Mouse (Mus musculus): ENCODE results near the gene Tkfc.

The Tkfc gene

DNA sequence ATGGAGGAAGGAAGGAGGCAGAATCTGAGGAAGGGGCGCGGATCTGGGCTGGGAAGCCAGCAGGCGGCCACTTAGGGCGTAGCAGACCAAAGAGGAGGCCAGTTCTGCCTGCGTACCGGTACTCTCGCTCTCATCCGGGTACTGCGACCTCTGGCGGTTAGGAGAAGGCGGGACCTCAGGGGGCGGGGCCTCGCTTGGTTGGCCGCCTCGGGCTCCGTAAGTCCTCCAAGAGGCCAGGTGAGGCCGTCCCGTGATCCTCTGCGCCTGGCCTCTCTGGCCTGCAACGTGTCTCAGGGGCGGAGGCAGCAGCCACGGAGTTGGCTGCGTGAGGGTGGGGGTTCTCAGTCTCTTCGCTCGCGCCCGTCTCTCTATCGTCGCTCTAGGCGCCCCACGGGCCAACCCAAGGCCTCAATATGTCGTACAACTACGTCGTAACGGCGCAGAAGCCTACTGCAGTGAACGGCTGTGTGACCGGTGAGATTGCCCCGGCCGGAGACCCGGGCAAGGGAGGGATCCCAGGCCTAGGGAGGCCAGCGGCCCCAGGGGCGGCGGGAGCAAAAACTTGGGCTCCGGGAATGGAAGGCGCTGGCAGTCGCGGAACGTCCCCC, at the start of gene Tkfc, which contains the start of gene Ddb1:
TSS of gene Tkfc (minus strand) at position 362 of the 608 bp plus-strand sequence.
TSS of gene Ddb1 (plus strand) at position 35 of the 608 bp plus-strand sequence.
- peak; percentile 100 for DNase-seq

DNA sequence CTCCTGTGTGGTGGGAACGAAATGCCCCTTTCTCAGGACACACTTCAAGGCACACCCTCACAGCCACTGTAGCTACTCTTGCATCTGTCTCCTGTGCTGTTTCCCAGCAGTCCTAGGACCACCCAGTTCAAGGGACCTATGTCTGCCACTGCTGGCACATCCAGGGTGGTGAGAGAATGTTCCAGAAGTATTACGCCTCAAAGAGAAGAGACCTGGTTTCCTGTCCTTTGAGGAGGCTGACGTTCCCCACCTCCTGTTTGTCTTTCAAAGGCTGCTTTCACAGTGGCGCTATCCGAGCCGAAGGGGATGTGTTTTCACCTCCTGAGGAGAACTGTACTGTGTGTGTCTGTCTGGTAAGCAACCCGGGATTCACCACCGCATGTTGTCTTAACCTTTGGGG, 42.7 kb upstream of the Tkfc start:
- DNase-seq = no peak

DNA sequence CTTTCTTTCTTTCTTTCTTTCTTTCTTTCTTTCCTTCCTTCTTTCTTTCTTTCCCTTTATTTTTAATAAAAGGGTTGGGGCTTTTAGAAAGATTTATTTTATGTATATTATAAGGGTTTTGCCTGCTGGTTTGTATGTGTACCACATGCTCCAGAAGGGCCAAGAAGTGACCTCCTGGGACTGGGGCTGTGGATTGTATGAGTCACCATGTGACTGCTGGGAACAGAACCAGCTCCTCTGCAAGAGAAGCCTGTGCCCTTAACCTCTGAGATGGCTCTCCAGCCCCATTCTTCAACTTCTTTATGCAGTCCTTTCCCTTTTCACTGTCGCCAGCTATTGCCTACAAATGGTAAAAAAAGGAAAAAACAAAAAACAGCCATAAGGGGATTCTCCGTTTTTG, 40.2 kb upstream of the Tkfc start:
- no peak for DNase-seq

DNA sequence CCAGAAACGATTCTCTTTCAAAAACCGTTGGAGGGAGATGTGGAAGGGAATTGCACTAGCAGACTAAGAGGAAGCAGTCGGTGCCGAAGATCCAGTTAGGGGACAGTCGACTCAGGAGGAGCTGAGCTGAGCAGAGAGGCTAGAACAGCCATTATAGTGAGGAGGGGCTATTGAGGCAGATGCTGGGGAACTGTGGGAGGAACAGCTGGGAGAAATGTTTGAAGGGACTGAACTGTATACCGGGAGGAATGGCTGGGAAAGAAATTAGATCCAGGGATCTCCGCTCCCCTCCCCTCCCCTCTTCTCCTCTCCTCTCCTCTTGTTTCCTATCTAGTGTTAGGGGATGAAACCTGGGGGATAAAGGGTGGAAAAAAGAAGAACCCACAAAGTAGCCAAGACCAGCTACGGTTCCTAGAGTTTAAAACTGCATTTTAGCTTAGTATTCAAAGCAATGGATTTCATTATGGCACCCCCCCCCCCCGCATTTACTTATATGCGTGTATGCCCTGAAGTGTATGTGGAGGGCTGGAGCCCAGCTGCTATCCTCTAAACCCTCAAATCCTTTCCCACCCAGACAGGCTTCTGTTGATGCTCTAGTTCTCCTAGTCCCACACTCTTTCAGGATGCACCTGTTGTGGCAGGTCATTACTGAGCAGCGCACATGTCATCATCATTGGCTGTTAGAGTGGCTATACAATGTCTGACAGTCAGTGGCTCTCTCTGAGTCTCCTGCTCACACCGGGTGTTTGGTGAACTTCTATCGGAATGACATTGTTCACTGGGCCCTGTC, 35.3 kb upstream of the Tkfc start:
- no peak for DNase-seq

DNA sequence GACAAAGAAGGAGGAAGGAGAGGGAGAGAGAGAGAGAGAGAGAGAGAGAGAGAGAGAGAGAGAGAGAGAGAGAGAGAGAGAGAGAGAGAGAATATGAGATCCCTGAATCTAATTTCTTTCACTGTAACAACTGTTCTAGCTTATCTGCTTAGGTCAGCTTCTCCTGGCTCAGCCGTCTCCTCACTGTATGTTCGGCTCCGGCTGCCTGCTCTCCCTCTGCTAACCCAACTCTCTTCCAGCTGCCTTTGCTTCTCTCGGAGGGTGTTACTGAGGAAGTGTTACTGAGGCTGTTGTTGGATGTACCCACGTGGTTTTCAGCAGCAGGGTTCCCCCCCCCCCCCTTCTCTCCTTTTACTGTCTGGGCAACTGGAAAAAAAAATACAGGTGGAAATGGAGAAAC, 34.6 kb upstream of the Tkfc start:
- DNase-seq = no peak

DNA sequence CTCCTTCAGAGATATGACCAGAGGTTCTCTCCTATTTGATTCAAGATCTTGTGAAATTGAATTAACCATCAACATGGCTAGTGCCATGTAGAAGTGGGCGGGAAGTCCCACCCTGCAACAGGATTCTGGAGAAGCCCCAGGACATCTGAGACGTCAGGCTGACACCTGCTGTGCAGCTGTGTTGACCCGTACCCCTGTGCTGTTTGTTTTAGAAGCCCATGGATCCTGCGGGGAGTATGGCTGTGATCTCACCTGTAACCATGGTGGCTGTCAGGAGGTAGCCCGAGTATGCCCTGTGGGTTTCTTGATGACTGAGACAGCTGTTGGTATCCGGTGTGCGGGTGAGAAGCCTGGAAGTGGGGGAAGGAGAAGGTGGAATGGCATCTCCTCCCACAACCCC, 32.4 kb upstream of the Tkfc start:
- DNase-seq = no peak

DNA sequence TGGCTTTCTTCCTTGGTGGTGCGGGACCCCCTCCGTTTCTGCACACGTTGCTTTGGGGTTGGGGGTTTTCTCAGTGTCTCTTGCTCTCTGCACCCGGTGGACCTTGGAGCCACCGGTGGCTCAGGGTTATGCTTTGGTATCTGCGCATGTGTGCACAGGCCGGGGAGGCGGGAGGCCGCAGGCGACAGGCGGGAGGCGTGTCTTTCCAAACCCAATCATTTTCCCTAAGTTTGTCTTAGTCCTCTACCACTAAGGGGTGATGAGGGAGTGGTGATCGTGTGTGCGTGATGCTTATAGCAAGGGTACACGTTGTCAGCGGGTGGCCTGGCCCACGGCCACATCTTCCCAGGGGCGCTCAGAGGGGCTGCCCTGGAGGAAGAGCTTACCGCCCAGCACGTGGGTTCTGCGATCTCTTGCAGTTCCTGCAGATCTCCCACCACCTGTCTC, 29.4 kb upstream of the Tkfc start:
- peak; percentile 72 to 74 for DNase-seq

DNA sequence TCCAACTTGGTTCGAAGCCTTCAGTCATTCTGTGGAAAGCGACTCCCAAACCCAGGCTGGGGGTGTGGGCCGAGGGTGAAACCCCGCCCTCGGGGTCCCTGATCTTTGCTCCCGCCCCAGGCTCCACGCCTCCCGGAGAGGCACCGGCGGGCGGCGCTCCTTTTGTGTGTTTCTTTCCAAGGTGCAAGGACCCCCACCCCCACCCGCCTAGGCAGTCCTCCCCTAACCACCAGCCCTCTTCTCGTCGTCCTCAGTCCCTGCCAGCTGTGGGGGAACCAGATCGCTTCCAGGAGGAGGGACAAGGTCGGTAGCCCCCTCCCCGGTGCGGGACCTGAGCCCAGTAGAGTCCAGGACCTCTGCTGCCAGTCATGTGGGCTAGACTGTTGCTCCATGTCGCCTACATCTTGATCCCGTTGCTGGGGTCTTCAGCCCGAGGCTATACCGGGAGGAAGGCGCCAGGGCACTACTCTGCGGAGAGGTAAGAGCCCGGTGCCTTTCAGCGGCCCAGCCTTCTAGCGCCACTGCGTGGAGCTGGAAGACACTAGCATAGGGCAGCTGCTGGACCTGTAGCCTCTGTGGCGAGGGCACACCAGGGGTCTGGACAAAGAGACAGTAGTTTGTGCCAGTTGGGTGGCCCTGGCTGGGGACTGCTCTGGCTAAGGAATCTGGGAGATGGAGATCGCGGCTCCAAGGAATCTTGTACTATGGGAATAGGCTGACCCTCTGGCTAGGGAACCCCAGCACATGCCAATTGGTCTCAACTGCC, 28.8 kb upstream of the Tkfc start, which contains the start of gene Vwce:
TSS of gene Vwce (plus strand) at position 108 of the 766 bp plus-strand sequence.
- DNase-seq = peak; percentile 69 to 71

DNA sequence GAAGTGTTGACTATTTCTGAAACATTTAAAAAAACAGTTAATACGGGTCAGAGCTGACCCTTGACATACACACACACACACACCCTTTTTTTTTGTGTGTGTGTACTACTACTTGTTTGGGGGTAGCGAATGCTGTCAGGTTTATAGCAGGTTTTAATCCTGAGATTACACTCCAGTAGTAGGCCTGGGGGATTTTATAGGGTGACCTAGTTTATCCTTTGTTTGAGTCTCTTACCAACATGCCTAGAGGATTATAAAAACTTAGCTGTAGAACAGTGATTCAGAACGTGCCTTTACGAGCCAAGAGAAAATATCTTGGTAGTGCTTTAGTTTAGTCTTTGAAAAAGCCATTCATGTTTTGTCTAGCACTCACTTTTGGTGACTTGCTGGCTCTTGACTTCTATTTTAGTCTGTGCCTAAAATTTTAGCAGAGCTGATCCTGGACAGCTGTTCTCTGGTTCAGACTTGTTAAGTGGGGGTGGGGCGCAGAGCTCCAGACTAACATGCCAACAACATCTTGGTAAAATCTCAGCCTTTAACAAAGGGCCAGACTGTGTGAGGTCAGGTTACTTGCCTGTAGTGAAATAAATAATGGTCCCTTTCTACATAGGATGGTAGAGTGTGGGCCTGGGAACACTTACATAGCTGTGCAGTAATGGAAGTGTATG, 3.3 kb upstream of the Tkfc start:
- DNase-seq = no peak

DNA sequence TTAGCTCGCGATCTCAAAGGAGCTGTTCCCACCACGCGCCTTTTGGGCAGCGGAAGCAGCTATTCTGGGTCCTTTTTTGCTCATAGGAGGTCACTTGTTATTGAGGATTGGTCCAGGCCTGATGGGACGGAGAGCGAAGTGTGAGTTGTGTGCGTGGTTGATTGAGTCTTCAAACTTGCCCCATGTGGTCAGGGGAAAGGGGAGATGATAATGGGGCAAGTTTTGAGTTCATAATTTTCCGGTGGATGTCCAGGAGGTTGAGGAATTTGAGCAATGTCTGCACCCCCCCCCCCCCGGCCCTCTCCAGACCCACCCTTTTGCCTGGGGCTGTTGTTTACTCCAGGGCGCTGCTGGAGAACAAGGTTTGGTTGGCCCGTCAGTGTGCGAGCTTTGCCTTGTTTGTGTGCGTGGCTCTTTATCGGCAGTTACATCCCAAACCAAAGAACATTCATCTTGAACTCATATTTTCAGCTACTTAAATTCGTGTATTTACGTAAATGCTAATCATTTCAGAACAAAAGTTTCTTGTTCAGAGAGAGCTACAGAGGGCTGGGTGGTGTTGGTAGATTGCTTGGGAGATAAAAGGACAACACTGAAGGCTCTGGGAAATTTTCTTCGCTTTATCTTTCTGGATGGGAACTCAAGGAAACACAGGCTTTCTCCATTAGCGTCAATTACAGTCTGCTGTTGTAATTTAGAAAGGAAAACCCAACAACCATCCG, 608 bp upstream of the Tkfc start:
- DNase-seq = peak in 1 of 2 experiments; percentile 22

DNA sequence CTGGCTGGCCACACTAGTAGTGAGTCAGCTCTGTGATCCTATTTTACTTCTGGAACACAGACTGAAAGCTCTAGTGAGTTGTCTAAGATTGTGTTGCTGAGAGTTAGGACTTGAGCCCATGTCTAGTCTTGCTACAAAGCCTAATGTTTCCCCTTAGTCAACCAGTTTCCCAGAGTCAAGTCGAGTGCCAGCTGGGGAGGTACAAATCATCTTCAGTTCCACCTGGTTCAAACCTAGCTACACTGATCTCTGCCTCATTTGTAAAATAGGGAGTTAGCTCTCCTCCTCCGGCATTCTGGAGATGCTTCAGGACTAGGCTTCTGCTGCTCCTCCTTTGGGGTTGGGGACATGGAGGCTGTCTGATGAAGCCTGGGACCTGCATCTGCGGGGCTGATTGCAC, 920 bp downstream of the Tkfc start:
- DNase-seq = no peak

DNA sequence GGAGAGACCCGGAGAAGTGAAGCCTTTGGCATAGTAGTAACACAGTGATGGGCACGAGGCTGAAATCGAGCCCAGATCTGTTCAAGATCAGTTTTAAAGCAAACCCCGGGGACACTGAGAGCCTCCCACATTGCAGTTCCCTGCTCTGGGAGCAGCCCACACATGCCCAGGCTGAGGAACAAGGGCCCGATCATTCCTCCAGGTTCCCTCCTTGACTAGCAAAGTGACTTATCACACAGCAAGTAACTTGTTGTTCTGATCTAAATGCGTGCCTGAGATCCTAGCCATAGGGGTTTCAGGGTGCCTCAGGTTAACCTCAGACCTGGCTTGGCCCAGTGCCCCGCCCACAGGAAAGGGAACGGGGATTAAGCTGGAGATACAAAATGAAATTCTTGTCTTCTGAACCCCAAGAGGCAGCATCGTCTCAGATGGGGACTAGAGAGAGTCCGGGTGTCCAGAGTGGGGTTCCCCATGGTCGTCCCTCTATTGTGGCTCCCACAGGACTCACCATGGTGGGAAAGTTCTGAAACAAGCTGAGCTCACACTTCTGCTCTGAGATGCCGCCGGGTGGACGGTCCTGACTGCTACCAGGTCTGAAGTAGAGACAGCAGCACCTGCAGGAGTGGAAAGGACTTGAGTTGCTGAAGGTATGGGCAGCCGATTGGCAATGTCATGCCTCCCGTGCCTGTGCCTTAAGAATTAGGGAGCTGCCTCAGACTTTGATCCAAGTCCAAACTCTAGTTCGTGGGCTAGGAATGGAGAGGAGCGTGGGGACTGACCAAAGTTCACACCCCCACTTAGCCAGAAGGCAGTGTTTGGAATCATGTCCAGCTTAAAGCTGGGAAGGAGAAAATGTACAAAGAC, 1.6 kb downstream of the Tkfc start:
- peak; percentile 33 to 36 for DNase-seq

DNA sequence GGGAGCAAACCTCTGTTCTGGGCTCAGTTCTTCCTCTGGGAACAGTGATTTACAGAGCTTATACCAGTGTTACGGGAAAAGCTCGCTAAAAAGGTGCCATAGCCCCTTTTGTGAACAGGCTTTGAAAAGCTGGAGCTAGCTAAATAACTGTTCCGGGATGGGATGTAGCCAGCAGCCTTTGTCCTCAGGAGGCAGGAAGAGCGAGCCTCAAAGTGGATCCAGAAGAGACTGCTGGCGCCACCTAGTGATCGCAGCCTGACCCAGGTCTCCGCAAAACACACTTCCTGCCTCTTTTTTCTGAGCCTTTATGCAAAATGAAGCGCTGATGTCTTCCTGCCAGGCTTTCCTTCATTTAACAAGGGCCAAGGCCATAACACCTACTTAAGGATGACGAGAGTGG, 2.7 kb downstream of the Tkfc start:
- DNase-seq = peak; percentile 96 to 97

DNA sequence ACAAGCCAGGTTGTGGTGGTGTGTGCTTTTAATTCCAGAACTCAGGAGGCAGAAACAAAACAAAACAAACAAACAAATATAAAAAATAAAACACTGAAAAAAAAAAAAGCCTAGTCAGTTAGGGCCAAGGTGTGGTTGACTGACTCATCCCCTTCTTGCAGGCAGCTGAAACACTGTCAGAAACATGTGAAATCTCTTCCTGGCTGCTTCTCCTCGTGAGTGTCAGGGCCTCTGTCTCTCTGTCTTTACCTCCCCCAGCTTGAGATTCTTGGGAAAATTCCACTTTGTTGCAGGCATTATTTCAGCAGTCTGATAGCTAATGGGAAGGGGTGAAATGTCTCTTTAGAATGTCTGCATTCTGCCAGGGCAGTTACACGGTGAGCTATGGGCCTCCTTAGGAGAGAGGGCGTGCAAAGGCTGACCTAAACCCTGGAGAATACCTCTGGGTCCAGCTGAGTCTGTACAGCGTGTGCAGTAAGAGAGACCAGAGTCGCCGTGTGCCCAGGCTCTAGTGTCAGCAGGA, 3.1 kb downstream of the Tkfc start:
- DNase-seq = no peak

DNA sequence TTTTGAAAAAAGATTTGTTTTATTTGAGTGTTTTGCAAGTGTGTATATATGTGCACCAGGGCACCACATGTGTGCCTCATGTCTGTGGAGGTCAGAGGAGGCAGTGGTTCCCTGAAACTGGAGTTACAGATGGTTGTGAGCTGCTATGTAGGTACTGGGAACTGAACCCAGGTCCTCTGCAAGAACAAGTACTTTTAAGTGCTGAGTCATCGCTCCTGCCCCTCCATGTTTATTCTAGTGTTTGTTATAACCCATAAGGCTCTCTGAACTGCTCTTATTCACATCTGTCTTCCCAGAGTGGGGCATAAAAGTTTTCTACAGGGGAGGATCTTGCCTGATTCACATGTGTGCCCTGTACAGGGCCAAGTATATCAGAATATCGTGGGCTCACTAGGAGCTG, 5.8 kb downstream of the Tkfc start:
- DNase-seq = no peak

DNA sequence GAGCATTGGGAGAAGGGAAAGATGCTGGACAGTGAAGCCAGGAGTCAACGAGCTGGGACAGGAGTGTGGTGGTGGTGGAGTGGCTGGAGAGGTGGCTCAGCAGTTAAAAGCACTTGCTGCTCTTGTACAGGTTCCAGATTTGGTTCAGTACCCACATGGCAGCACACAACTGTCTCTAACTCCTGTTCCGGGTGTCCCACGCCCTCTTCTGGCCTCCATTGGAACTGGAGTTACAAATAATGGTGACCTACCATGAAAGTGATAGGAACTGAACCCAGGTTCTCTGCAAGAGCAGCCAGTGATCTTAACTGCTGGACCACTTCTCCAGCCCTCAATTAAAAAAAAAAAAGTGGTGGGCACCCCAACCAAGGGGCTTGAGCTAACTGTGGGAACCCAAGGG, 7.3 kb downstream of the Tkfc start:
- DNase-seq = no peak

DNA sequence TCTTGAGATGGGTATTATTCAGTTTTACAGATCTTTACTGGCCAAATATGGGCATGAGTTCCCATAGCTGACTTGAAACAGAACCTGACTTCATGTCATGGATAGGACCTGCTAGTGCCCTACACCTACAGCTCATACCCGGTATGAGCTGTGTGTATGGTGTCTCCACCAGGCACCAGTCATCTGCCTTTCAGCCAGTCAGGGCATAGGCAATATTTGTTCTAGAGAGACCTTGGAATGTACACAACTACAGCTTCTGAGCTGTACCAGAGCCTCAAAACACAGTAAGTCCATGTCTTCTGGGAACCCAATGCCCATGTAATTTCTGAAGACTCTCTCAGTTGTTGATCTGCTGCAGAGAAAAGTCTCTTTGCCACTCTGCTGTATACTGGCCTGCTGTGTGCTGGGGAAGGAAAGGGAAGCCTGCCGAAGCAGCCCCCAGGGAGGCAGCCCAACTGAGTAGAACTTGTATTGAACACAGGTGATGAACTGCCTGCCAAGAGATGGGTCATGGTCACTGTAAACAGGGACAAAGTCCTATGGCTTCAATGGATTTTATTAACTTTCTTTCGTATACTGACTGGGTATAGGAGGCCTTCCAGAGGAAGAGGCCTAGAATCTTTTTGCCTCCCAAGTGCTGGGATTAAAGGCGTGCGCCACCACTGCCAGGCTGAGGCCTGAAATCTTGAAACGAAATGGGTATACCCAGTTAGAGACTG, 13.6 kb downstream of the Tkfc start:
- no peak for DNase-seq

DNA sequence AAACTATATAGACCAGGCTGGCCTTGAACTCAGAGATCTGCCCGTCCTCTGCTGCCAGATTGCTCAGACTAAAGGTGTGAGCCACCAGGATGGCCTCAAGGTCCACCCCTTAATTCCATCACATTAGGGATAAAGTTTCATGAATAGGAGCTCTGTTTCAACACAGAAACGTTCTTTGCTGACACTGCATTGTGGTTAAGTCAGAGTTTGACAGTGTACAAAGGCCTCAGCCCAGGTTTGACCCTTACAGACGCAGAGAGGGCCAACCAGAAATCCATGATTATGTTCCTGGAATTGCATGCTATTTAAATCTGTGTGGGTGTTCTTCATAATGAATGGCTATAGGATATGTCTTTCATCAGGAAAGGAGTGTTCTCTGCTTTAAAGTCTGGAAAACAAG, 15.2 kb downstream of the Tkfc start:
- DNase-seq = no peak

DNA sequence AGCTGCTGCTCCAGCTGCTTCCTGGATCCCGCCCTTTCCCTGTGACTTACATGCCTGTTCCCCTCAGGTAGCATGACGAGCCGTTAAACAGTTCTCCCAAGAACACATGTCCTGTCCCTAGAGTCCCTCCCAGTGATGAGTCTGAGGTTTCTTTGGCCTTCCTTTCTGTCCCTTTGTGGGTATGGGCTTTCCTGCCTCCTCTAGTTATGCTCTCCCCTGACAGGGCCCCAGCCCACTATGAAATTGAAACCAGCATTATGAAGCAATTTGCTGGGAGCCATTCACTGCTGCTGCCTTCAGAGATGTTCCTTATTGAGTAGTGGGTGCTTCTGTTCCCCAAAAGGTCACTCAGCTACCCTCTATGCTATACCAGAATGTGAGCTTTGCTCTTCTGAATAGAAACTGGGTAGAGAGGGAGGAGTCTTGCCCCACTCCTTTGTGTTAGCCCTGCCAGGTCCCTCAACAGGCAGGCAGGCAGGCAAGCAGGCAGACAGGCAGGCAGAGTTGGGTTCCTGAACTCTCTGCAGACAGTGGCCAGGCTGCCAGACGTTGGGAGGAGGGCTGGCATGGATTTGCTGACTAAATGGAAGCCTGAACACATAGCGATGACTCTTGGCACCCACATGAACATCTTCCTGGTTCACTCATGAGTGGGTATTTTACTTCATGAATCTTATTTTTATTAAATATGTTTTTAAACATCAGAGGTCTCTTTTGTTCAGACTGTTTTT, 16.2 kb downstream of the Tkfc start:
- DNase-seq = no peak

DNA sequence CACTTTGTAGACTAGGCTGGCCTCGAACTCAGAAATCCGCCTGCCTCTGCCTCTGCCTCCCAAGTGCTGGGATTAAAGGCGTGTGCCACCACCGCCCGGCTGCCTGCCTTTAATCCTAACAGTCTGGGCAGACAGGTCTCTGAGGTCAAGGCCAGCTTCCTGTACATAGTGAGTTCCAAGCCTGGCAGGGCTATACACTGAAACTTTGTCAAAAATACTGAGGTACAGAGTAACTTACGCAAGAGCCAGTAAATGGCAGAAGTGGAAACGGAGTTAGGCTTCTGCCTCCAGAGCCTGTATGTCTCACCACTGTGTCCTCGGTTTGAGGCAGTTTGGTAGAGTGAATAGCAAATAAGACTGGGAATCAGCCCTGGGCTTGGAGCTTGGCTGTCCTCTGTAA, 18.2 kb downstream of the Tkfc start:
- no peak for DNase-seq

All from cerebellum, postnatal 10 days (tissue).